Mouse (Mus musculus): ENCODE measurements around the gene Pomgnt1. TPM values are rescaled to one million over a fixed set of nuclear protein-coding genes. Genes with fewer than 3 reads are reported as not detected.
A peak's percentile ranks its signal among the peaks of the same experiment; 100 is the strongest.

Gene Pomgnt1
- polyA plus RNA-seq, 1 experiment from 2014 or later = 59.9 TPM

DNA sequence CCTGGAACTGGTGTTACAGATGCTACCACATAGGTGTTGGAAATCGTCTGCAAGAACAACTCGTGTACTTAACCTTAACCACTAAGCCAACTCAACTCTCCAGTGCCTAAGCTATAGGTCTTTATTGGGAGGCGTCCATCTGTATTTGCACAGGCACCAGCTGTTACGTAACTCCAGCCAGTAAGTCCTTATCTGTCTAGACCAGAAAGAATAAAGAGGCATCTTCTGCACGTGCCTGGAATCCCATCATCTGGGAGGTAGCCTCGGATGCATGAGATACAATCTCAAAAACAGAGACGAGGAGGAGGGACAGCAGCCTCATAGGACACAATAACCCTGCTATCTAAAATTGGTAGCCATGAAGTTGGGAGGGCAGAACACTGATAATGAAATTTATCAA is 22.7 kb upstream of the Pomgnt1 start:
- H3K4me3 ChIP-seq = no peak overlapping the region
- peaks cover 58% of the 10 kb centered on the region for H3K36me3 ChIP-seq
- no peak overlapping the region for H3K4me2 ChIP-seq
- WGBS = 92% methylated on average over 7 of the region's 7 CpGs
- no peak overlapping the region for H3K9ac ChIP-seq
- no peaks in the 10 kb centered on the region for H3K9me3 ChIP-seq
- no peak overlapping the region for H3K27ac ChIP-seq (replicated peaks)
- no peaks in the 10 kb centered on the region for H3K4me1 ChIP-seq (replicated peaks)
- no peaks in the 10 kb centered on the region for H3K27me3 ChIP-seq
- ATAC-seq (ENCODE audit: low read depth) = no peak

DNA sequence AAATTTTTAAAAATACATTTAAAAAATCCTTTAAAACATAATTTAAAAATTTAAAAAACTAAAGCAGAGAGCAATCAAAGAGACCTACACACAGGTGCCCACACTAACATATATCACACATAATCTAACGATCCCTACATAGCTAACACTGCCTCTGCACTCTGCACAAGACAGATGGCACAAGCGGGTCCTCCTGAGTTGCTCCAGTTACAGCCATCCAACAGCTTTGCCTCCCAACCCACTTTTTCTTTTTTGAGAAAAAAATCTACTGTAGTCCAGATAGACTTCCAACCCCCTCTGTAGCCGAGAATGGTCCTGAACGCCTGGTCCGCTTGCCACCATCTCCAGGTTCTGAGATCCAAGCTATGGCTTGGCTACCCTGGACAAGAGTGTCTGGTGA is 18.4 kb upstream of the Pomgnt1 start:
- Histone ChIP-seq H3K4me1 (replicated peaks) (no peaks in the 10 kb centered on the region), H3K27me3 (no peaks in the 10 kb centered on the region), H3K9me3 (no peaks in the 10 kb centered on the region), H3K9ac (no peak overlapping the region), H3K27ac (replicated peaks) (no peak overlapping the region), H3K4me3 (no peak overlapping the region), H3K36me3 (peaks cover 21% of the 10 kb centered on the region), H3K4me2 (no peak overlapping the region)
- no peak for ATAC-seq (ENCODE audit: low read depth)
- 95% methylated on average over 5 of the region's 5 CpGs for WGBS

- no peak overlapping the region for H3K27ac ChIP-seq (replicated peaks)
- H3K4me3 ChIP-seq = no peak overlapping the region
- H3K36me3 ChIP-seq = 0 out of 2 replicates have a peak, but pooled peaks cover 5% of the 10 kb centered on the region
- H3K9ac ChIP-seq = no peak overlapping the region
- no peak overlapping the region for H3K4me2 ChIP-seq
- WGBS = 89% methylated on average over 6 of the region's 6 CpGs
- H3K9me3 ChIP-seq = no peaks in the 10 kb centered on the region
- no peak for ATAC-seq (ENCODE audit: low read depth)
- no peaks in the 10 kb centered on the region for H3K27me3 ChIP-seq
- no peaks in the 10 kb centered on the region for H3K4me1 ChIP-seq (replicated peaks)
Observed at GRCm38 (mm10) chr4:116110695-116111094, 12.9 kb upstream of the Pomgnt1 start.

DNA sequence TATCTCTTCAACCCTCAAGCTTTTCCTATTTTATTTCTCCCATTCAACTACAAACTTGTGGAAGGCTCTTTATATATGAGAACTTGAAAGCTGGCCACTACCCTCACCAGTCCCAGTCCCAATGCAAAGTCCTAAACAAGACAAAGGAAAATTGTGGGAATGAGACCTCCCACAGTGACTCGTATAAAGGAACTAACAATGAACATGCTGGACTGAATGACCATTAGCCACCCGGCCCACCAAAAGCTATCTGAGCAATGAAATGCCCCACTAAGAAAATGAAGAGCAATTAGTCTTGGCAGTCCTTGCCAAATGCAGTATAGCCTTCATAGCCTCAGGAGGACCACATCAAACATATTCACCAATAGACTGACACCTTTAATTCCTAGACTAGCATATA is 12.2 kb upstream of the Pomgnt1 start:
- Histone ChIP-seq H3K4me1 (replicated peaks) (no peaks in the 10 kb centered on the region), H3K9me3 (no peaks in the 10 kb centered on the region), H3K36me3 (0 out of 2 replicates have a peak, but pooled peaks cover 5% of the 10 kb centered on the region), H3K4me3 (no peak overlapping the region), H3K27me3 (no peaks in the 10 kb centered on the region), H3K9ac (no peak overlapping the region), H3K27ac (replicated peaks) (no peak overlapping the region), H3K4me2 (no peak overlapping the region)
- no peak for ATAC-seq (ENCODE audit: low read depth)
- 27% methylated on average over 2 of the region's 2 CpGs for WGBS

- ATAC-seq (ENCODE audit: low read depth) = no peak
- H3K4me3 ChIP-seq = peak overlapping the region; percentile 62
- H3K36me3 ChIP-seq = no peaks in the 10 kb centered on the region
- H3K4me2 ChIP-seq = peak overlapping the region; percentile 78
- 5% methylated on average over 1 of the region's 1 CpGs for WGBS
- H3K27ac ChIP-seq (replicated peaks) = no peak overlapping the region
- H3K9me3 ChIP-seq = no peaks in the 10 kb centered on the region
- H3K4me1 ChIP-seq (replicated peaks) = peaks cover 21% of the 10 kb centered on the region
- peak overlapping the region; percentile 72; the same call in 1 of the 2 replicates for H3K9ac ChIP-seq
- no peaks in the 10 kb centered on the region for H3K27me3 ChIP-seq
Observed at GRCm38 (mm10) chr4:116122762-116123161, 878 bp upstream of the Pomgnt1 start.

- no peaks in the 10 kb centered on the region for H3K9me3 ChIP-seq
- H3K4me1 ChIP-seq (replicated peaks) = peaks cover 21% of the 10 kb centered on the region
- WGBS = 94% methylated on average over 4 of the region's 4 CpGs
- H3K4me2 ChIP-seq = no peak overlapping the region
- H3K27ac ChIP-seq (replicated peaks) = no peak overlapping the region
- H3K9ac ChIP-seq = no peak overlapping the region
- H3K27me3 ChIP-seq = no peaks in the 10 kb centered on the region
- ATAC-seq (ENCODE audit: low read depth) = no peak
- H3K36me3 ChIP-seq = no peaks in the 10 kb centered on the region
- no peak overlapping the region for H3K4me3 ChIP-seq
Observed at GRCm38 (mm10) chr4:116125803-116126386, 2.3 kb downstream of the Pomgnt1 start.

GRCm38 (mm10) chr4:116127956-116128355 is 4.3 kb downstream of the Pomgnt1 start:
- Histone ChIP-seq H3K27ac (replicated peaks) (peak overlapping the region; percentile 64; the same call in 1 of the 2 replicates), H3K4me1 (replicated peaks) (peaks cover 18% of the 10 kb centered on the region), H3K4me2 (no peak overlapping the region), H3K36me3 (no peaks in the 10 kb centered on the region), H3K9me3 (no peaks in the 10 kb centered on the region), H3K27me3 (no peaks in the 10 kb centered on the region), H3K9ac (peak overlapping the region; percentile 12; the same call in 1 of the 2 replicates), H3K4me3 (no peak overlapping the region)
- WGBS = 60% methylated on average over 6 of the region's 6 CpGs
- no peak for ATAC-seq (ENCODE audit: low read depth)

DNA sequence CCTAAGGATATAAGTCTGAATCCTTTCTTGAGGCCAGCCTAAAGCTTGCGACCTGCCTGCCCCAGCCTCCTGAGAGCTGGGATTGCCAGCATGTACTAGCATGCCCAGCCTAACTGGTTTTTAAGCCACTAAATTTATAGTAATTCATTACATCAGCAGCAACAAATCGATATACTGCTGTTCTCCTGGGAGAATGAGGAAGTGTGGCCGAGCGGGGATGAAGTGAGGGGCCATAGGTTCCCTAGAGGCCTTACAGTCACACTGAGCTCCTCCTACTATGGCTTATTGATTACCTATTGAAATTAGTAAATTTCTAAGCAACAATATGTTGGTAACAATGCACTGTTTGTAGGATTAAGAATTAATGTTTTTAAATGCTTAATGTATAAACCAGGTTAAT is 9.5 kb downstream of the Pomgnt1 start:
- no peak overlapping the region for H3K4me3 ChIP-seq
- no peak overlapping the region for H3K9ac ChIP-seq
- H3K4me2 ChIP-seq = no peak overlapping the region
- H3K4me1 ChIP-seq (replicated peaks) = no peaks in the 10 kb centered on the region
- H3K27ac ChIP-seq (replicated peaks) = no peak overlapping the region
- no peaks in the 10 kb centered on the region for H3K27me3 ChIP-seq
- ATAC-seq (ENCODE audit: low read depth) = no peak
- WGBS = 74% methylated on average over 4 of the region's 4 CpGs
- no peaks in the 10 kb centered on the region for H3K36me3 ChIP-seq
- no peaks in the 10 kb centered on the region for H3K9me3 ChIP-seq

DNA sequence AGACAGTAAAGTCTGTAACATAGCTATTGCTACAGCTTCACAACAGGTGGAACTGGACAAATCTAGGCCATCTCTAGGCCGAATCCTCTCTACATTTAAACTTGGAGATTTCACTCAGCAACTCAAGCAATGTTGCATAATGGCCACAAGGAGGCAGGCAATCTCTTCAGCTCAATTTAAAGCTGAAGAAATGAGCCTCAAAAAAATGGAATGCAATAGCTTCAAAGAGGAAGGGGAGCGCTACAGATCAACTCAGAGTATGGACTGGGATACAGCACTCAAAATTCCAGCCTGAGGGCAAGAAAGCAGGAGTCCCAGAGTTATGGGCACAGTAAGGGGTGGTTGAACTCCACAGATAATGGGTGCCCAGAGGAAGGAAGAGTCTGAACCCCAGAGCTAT is 11.3 kb downstream of the Pomgnt1 start:
- peak; percentile 43; the same call in 1 of the 2 replicates for ATAC-seq (ENCODE audit: low read depth)

DNA sequence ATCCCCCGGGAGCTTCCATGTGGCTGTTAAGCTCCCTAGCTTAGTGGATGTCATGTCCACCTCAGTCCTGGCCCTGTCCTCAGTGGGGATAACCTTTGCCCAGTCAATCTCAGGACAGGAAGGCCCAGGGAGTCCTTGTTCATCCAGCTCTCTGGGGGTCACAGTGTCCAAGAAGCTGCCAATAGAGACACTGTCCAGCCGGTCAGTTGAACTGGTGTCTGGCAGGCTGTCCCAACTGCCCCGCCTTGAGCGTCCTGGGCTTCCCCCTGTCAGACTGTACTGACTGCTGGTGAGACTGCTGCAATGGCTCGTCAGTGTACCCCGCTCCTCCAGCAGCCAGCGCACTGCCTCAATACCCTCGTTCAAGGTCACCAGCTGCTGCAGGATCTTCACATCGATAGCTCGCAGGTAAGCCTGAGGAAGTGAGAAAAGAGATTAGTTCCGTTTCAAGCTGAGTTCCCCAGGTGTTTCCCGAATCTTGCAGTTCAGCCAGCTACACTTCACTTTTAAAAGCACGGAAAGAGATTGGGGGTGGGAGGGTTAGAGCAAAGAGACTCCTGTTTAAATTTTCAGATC is 13.9 kb downstream of the Pomgnt1 start:
- no peak for ATAC-seq (ENCODE audit: low read depth)
- Histone ChIP-seq H3K4me2 (no peak overlapping the region), H3K27ac (replicated peaks) (no peak overlapping the region), H3K36me3 (no peaks in the 10 kb centered on the region), H3K9ac (no peak overlapping the region), H3K4me1 (replicated peaks) (no peaks in the 10 kb centered on the region), H3K27me3 (0 out of 2 replicates have a peak, but pooled peaks cover 2% of the 10 kb centered on the region), H3K9me3 (no peaks in the 10 kb centered on the region), H3K4me3 (no peak overlapping the region)
- WGBS = 57% methylated on average over 13 of the region's 13 CpGs

More for the DNA sequence above, 11.3 kb downstream of the Pomgnt1 start:
- Histone ChIP-seq H3K27ac (replicated peaks) (no peak overlapping the region), H3K4me3 (no peak overlapping the region), H3K4me1 (replicated peaks) (no peaks in the 10 kb centered on the region), H3K27me3 (no peaks in the 10 kb centered on the region), H3K36me3 (no peaks in the 10 kb centered on the region), H3K9me3 (no peaks in the 10 kb centered on the region), H3K4me2 (no peak overlapping the region), H3K9ac (no peak overlapping the region)
- 42% methylated on average over 2 of the region's 2 CpGs for WGBS

DNA sequence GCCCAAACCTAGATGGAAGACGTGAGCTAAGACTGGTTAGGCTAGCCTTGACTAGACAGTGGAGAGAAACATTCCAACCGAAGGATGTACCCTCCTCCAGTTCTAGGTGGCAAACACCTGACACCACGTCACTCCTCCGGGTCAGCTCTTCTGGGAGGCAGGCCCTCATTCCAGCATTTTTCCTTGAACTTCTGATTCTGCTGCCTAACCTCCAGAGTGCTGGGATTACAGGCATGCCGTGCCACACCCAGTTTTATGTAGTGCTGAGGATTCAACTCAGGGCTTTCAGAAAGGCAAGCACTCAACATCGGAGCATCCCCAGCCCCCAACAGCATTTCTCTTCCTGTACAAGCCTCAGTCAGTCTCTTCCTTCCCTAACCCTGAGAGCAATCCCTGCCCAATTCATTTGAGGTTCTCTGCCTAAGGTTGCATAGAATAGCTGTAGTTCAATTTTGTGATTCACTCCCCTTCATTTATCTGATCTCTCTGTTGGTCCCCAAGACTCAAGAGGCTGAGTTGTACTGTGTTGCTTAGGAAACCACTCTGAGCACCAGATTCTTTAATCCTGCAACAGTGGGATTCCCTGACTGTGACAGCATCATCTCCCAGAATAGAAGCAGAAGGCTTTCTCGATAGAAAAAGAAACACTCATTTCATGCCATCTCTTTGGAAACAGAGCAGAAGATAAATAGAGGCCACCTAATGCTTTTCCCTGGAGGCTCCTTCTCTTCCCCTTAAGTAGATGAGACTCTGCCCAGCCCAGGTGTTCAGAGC is 17.3 kb downstream of the Pomgnt1 start:
- Histone ChIP-seq H3K27me3 (peaks cover 25% of the 10 kb centered on the region), H3K9me3 (no peaks in the 10 kb centered on the region), H3K4me2 (no peak overlapping the region), H3K4me1 (replicated peaks) (peaks cover 18% of the 10 kb centered on the region), H3K27ac (replicated peaks) (no peak overlapping the region), H3K9ac (no peak overlapping the region), H3K4me3 (no peak overlapping the region), H3K36me3 (no peaks in the 10 kb centered on the region)
- 78% methylated on average over 7 of the region's 7 CpGs for WGBS
- no peak for ATAC-seq (ENCODE audit: low read depth)

GRCm38 (mm10) chr4:116141736-116142135 is 18.1 kb downstream of the Pomgnt1 start:
- H3K36me3 ChIP-seq = no peaks in the 10 kb centered on the region
- WGBS = 55% methylated on average over 1 of the region's 1 CpGs

More at GRCm38 (mm10) chr4:116141736-116142135, 18.1 kb downstream of the Pomgnt1 start:
- peaks cover 18% of the 10 kb centered on the region for H3K4me1 ChIP-seq (replicated peaks)
- H3K9ac ChIP-seq = no peak overlapping the region
- no peak overlapping the region for H3K4me3 ChIP-seq
- H3K4me2 ChIP-seq = no peak overlapping the region
- H3K9me3 ChIP-seq = no peaks in the 10 kb centered on the region
- H3K27ac ChIP-seq (replicated peaks) = no peak overlapping the region
- no peak for ATAC-seq (ENCODE audit: low read depth)
- peaks cover 25% of the 10 kb centered on the region for H3K27me3 ChIP-seq

Measured in neural tube, embryonic 13.5 days (tissue).